Mouse (Mus musculus) lung, adult 2 months (tissue): ENCODE data around the gene Gmnc.

Source experiments
- CTCF ChIP-seq: fragments of 200-500 bp; IDR thresholded peaks from 2 replicates; pipeline ENCODE4 v1.5.1; 2011; ENCODE audit warnings: mild to moderate bottlenecking, low read length, control low read depth; ENCODE audit not compliant: insufficient read depth
- POLR2A ChIP-seq: fragments of 200-500 bp; IDR thresholded peaks from 2 replicates; pipeline ENCODE4 v1.6.1; 2011; ENCODE audit warnings: low read depth, mild to moderate bottlenecking, control low read depth, low read length, borderline replicate concordance; ENCODE audit errors: extremely low read depth

DNA sequence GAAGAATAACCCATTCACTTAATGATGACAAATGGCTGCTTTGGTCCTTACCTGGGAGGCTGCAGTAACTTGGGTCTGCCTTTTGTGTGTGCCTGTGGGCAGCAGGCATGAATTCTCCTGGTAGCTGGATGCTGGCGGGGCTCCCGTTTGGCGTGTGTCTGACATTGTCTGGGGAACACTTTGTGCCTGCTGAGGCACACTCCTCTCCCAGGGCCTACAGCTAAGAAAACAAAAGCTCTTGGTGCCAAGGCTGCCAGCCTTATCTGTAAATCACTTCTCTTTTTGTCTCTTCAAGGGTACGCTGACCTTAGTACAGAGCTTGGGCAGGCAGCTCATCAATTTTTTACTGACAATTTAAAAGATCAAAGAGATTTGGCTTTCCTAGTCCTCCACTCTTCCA, 90.0 kb downstream of the Gmnc start:
- no peak for TF ChIP-seq POLR2A
- no peak for TF ChIP-seq CTCF
